ENCODE assay signal across 9 mouse cellular contexts in the genomic region with DNA sequence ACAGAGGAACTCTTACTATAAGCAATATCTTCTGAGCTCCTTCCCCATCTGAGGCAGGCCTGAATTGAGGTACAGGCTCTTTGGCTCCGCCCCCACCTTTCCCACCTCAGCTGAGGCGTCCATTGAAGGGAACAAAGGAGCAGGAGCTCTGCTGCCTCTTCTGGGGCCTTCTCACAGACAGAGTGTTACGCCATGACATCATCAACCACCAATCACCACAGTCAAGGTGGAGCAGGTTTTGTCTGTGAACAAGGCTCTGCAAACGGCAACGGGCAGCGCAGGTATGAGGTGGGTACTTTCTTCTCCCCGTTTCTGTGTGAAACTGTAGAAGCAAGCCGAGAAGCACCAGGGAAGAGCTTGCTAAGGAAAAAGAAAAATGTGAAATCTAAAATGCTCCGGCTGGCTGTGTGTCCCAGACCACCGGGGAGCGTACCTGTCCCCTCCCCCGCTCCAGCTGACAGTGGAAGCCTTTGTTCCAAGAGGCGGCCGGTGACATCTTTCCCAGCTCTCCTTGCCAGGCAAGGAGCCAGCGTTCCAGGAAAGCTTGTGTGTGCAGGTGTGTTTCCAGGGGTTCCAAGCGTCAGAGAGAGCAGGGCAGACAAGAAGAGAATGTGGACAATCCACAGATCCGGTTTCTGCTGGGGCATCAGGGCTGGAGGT.
DNase-seq lines count a peak whose midpoint lies in the region; ATAC-seq and TF ChIP-seq lines count a peak whose summit lies in the region.
"Had no signal": no experiment of that assay in that cellular context is flagged by ENCODE, and none has a peak within 500 bp of the region (broad histone marks: within the 10 kb centered on the region; RNA-seq: fewer than 3 reads in every experiment).

No protein-coding gene starts in this region.

- H3K4me1 ChIP-seq in embryonic facial prominence, embryonic 12.5 days: peaks cover 27% of the 10 kb centered on the region

- no peaks in the 10 kb centered on the region for H3K9me3 ChIP-seq in embryonic facial prominence, embryonic 12.5 days

- H3K27ac ChIP-seq in left cerebral cortex, adult 2 months: peak overlapping the region; percentile 71
- peak overlapping the region; percentile 71 for H3K27ac ChIP-seq in embryonic facial prominence, embryonic 12.5 days
- H3K27ac ChIP-seq: macrophage had no signal

- peak; percentile 49; the same call in 1 of the 2 replicates for ATAC-seq in embryonic facial prominence, embryonic 12.5 days (ENCODE audit: insufficient number of reproducible peaks, insufficient read depth, low FRiP score, low TSS enrichment)
- no peak for ATAC-seq in granulocyte monocyte progenitor cell, adult 5-6 weeks (replicated peaks; ENCODE audit: poor library complexity, severe bottlenecking)

- H3K4me3 ChIP-seq in left cerebral cortex, adult 2 months: no peak overlapping the region
- H3K4me3 ChIP-seq in embryonic facial prominence, embryonic 12.5 days: peak overlapping the region; percentile 19

- H3K36me3 ChIP-seq in embryonic facial prominence, embryonic 12.5 days: no peaks in the 10 kb centered on the region

- peak overlapping the region; percentile 36 for H3K4me2 ChIP-seq in embryonic facial prominence, embryonic 12.5 days (replicated peaks)

- H3K27me3 ChIP-seq in embryonic facial prominence, embryonic 12.5 days: no peaks in the 10 kb centered on the region

- H3K9ac ChIP-seq in embryonic facial prominence, embryonic 12.5 days: 0 out of 2 replicates have a peak overlapping the region, but pooled peaks have one; percentile 29

- WGBS in embryonic facial prominence, embryonic 12.5 days: 30% methylated on average over 17 of the region's 17 CpGs

- intact Hi-C loops in left cerebral cortex, adult 2 months (cut with DNase I): no loop called here
- intact Hi-C loops in left cerebral cortex, postnatal 10 days (cut with DNase I): no loop called here

- no peak for TF ChIP-seq CTCF in left cerebral cortex, adult 2 months (IDR thresholded peaks at IDR 0.05)

- DNase-seq in left cerebral cortex, adult 2 months (ENCODE audit: extremely low spot score in 1 of 2, low spot score in 2 of 2): peak; percentile 41 to 55
- DNase-seq in left cerebral cortex, postnatal 10 days (ENCODE audit: extremely low spot score in 1 of 2, low spot score in 2 of 2): no peak
- DNase-seq in kidney, adult 8-10 months: peak; percentile 51 to 52
- peak; percentile 51 for DNase-seq in mesoderm, embryonic 11.5 days (ENCODE audit: low read depth, low spot score)
- no peak for DNase-seq in gastrocnemius, adult 18-20 months (ENCODE audit: low spot score)
- no peak for DNase-seq in adrenal gland, postnatal 4 days (ENCODE audit: low spot score in 2 of 2)

Comparison
In these comparisons a context has a peak if more than half of its experiments do, and no peak if none do; other contexts are left out.
1. DNase-seq: peak in left cerebral cortex, adult 2 months (2 of 2), kidney, adult 8-10 months (2 of 2) and mesoderm, embryonic 11.5 days (single experiment); none in left cerebral cortex, postnatal 10 days (0 of 2), gastrocnemius, adult 18-20 months (single experiment) and adrenal gland, postnatal 4 days (0 of 2).